Mouse (Mus musculus): ENCODE measurements at regions not wholly inside any gene's neighbourhood (a gene's known extent, or its start where the extent isn't known, plus 50 kb on each side); places are given as distances from the start of the nearest gene placed in this dataset.

GRCm38 (mm10) chr9:122064937-122065673 is 52.0 kb upstream of the Snrk start:
- TF ChIP-seq CTCF (IDR thresholded peaks at IDR 0.05; ENCODE audit: extremely low read depth, insufficient read depth, insufficient read length, insufficient replicate concordance) (no peak), POLR2A (IDR thresholded peaks at IDR 0.05; ENCODE audit: low read depth, low read length) (no peak)
